Mouse (Mus musculus) megakaryocyte, embryonic 14.5 days (primary cell): ENCODE data around the gene Fam198b.

Experiments
- FLI1 ChIP-seq: IDR thresholded peaks from 2 replicates; pipeline ENCODE4 v1.6.1; 2012; ENCODE audit warnings: low read length, inconsistent platforms, mixed read lengths
- GATA1 ChIP-seq: IDR thresholded peaks from 3 replicates; pipeline ENCODE4 v1.6.1; 2012; ENCODE audit warnings: mixed read lengths, low read length, inconsistent platforms, borderline replicate concordance

DNA sequence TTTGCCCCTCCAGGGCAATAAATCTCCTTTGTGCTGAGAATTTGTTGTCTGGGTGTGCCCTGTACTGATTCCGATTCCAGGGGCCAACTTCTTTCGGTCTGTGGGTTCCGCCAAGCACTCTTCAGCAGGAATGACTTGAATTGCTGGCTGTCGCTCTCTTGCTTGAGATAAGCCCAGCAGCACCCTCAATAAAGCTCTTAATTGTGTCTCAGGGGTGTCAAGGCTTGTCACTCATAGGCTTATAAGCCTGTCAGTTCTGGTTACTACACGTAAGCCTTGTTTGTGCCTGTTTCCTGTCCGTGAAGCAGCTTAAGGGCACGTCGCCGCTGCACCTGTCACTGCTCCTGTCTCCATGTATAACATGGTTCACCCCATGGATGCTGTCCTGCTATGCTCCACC lies 5.1 kb upstream of the Fam198b start:
- TF ChIP-seq GATA1 (no peak), FLI1 (no peak)
